Mouse (Mus musculus): ENCODE results near the gene Sestd1.

The Sestd1 gene

GRCm38 (mm10) chr2:77173821-77174220, 106.6 kb downstream of the Sestd1 start:
- no peak for DNase-seq (ENCODE audit: low read depth, low spot score)

- no peak for DNase-seq (ENCODE audit: low read depth, low spot score)
Observed at GRCm38 (mm10) chr2:77173366-77173765, 107.0 kb downstream of the Sestd1 start.

DNA sequence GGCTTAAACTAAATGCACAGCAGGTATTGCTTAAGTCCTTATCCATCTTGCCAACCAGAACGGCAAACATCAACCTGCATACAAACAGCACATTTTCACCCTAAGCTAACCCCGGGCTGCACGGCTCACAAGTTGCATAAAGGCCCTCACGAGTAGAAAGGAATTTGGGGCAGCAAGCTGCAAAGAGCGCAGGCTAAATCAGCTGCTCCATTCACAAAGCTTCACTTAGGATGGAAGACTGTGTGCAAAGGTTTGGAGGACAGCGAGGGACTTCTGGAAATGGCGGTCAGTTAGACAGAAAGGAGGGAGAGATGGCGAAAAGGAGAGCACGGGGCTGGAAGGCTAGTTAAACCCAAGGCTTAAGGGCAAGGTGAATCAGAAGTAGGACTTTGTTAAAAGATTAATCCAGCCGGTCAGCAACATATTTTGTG, 108.1 kb downstream of the Sestd1 start:
- DNase-seq (ENCODE audit: low read depth, low spot score): no peak

- no peak for DNase-seq (ENCODE audit: low read depth, low spot score)
Observed at GRCm38 (mm10) chr2:77171444-77172240, 108.8 kb downstream of the Sestd1 start.

- DNase-seq (ENCODE audit: low read depth, low spot score): no peak
Observed at GRCm38 (mm10) chr2:77170633-77171105, 109.7 kb downstream of the Sestd1 start, which contains the start of gene Ccdc141. Gene Ccdc141, minus strand, starts transcription at chr2:77170636.

GRCm38 (mm10) chr2:77169916-77170632, 110.3 kb downstream of the Sestd1 start:
- DNase-seq (ENCODE audit: low read depth, low spot score): no peak

GRCm38 (mm10) chr2:77169218-77169617, 111.2 kb downstream of the Sestd1 start:
- DNase-seq (ENCODE audit: low read depth, low spot score): no peak

DNA sequence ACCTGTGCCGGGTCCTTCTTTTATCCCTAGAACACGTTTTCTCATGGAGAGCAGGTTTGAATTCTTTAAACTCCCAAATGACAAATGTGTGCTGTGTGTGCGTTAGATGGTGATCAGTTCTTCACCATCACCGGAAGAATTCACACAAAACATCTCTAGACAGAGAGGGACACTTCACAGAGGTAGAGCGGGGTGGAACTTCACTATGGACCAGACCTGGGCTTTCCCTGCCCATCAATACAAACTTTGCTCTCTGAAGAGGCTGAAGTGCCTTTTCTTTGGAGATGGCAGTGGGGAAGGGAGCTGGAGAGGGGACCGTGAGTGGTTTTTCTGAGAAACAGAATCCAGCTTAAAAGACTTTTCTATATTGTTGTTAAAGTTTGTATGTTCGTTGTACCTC, 111.6 kb downstream of the Sestd1 start:
- DNase-seq (ENCODE audit: low read depth, low spot score): no peak

DNA sequence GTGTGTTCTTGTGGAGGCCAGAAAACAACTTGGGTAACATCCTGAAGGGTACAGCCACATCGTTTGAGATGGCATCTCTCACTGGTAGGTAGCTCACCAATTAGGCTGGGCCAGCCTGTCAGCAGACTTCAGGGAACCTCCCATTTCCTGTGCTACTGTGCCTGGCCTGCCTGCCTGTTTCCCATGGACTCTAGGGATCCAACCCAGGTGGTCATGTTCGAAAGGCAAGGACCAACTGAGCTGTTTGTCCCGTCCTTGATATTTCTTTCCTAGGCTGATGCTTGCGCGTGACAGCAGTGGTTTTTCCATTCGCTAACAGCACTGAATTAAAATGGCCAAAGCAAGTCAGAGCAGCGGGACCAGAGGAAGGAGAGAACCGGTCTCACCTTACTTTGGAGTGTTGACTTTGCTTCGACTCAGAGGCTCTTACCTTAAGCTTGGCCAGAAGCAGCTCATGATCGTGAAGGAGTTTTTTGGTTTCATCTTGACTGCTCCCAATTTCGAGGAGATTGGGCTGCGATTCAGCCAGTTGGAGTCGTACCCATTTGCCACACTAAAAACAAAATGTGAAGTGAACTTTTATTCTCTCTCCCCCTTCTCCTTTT, 112.2 kb downstream of the Sestd1 start:
- DNase-seq (ENCODE audit: low read depth, low spot score): no peak

DNA sequence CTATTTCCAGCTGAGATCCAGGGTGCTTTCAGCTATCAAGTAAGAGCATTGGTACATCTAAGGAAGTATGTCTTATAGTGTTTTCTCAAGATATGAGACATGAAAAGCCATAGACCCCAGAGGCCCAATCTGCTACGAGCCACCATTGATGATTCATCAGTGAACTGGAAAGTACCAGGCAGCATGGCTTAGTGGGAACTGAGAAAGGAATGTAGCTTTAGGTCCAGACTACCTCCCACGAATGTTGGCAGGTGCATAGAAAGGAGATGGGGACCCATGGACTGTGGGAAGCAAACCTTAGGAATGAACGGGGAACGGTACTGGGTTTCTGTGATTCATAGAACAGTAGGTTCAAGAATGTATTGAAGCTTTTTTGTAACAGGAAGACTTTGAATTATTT, 114.0 kb downstream of the Sestd1 start:
- DNase-seq (ENCODE audit: low read depth, low spot score): no peak

GRCm38 (mm10) chr2:77164662-77165061, 115.7 kb downstream of the Sestd1 start:
- DNase-seq (ENCODE audit: low read depth, low spot score): no peak

GRCm38 (mm10) chr2:77163381-77163780, 117.0 kb downstream of the Sestd1 start:
- DNase-seq (ENCODE audit: low read depth, low spot score): no peak

GRCm38 (mm10) chr2:77162135-77162534, 118.3 kb downstream of the Sestd1 start:
- no peak for DNase-seq (ENCODE audit: low read depth, low spot score)

DNA sequence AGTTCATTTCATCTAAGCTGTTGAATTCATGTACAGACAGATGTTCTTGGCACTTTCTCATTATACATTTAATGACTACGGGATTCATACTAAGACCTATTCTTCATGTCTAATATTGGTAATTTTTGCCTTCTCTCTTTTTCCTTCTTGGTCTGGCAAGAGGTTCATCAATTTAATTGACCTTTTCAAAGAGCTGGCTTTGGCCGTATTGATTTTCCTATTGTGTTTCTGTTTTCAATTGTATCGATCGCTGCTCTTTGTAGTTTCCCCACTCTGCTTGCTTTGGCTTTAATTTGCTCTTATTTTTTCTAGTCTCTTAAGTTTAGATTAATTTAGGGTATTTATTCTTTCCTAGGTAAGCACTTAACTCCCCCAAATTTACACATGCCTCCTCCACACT, 122.8 kb downstream of the Sestd1 start:
- DNase-seq (ENCODE audit: low read depth, low spot score): no peak

DNA sequence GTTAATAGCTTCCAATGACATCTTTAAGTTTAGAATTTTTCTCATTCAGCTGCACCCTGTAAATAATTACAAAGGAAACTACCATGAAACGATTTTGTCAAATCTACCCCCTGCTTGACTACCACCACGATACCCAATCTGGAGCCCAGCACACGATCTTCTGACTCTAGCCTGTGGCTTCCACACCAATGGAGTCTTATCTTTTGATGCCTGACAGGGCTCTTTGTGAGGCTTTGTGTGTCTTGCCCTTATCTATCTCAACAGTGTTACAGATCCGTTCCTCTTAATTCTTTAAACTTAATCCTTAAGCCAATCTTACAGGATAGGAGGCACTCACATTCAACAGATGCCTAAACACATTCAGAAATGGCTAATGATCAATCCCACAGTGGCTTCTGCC, 126.3 kb downstream of the Sestd1 start:
- DNase-seq (ENCODE audit: low read depth, low spot score): no peak

DNA sequence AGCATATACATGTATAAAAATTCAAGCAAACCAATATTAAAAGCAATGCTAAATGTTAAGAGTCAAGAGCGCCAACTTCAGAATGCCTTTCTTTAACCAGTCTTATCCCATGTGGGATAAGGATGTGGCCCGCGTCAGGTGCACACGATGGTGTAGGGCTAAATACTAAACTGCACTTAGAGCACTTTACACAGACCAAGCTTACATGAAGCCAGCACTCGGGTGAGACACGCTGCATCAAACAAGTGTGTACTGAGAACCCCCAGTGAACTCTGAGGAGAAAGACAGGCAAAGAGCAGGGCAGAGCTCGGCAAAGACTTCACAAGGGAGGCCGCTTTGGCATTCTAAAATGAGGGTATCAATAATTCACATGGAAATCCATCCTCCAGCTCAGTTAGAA, 129.1 kb downstream of the Sestd1 start:
- no peak for DNase-seq (ENCODE audit: low read depth, low spot score)

DNA sequence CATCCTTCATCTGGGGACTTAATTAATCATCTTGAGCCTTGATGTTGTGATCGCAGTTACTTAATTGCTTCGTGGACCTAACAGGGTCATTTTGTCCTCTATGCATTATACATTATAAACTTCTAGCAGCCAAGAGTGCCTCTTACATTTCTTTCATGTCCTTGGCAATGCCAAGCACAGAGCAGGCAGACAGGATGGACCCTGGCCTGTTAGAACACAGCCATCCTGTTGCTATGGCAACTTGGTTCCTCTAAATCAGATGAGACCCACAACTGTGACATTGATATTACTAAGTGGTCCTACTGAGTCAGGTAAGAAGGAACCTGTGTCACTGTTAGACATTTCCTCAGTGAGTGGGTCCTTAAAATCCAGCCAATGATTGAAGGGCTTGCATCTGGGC, 130.8 kb downstream of the Sestd1 start:
- DNase-seq (ENCODE audit: low read depth, low spot score): no peak

DNA sequence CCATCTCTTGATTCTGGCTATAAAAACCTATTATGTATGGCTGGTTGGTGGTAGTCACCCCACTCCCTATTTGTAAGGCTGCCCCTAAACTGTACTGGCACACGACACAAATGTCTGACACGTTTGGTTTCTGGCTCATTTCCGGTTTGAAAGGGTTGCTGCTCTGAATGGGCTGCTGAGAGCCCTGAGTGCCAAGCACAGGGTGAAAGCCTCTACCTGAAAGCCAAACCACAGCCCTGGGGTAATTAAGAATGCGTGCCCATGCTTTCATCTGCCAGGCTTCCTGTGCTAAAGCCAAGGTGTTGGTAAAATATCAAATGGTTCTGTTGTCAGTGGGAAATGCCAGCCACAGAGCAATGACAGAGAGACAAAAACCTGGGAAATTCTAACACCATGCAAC, 132.2 kb downstream of the Sestd1 start:
- DNase-seq (ENCODE audit: low read depth, low spot score): no peak

- DNase-seq (ENCODE audit: low read depth, low spot score): no peak
Observed at GRCm38 (mm10) chr2:77146968-77147367, 133.4 kb downstream of the Sestd1 start.

- no peak for DNase-seq (ENCODE audit: low read depth, low spot score)
Observed at GRCm38 (mm10) chr2:77146291-77146690, 134.1 kb downstream of the Sestd1 start.

DNA sequence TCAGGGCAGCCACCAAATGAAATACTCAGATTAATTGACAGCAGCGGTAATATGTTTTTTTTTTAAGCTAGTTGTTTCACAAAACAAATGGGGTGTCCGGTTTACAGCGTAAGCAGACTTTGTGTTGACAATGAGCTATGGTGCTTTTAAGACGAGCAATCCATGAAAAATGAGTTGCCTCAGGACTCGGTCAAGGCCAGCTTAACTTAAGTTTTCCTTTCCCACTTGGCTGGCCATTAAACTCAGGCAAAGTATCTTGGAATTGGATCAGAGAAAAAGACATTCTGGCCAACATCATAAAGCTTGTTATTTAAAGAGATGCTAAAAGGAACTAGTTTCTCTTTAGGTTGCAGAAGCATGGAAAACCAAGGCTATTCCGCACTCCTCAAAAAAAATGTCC, 136.9 kb downstream of the Sestd1 start:
- no peak for DNase-seq (ENCODE audit: low read depth, low spot score)

DNA sequence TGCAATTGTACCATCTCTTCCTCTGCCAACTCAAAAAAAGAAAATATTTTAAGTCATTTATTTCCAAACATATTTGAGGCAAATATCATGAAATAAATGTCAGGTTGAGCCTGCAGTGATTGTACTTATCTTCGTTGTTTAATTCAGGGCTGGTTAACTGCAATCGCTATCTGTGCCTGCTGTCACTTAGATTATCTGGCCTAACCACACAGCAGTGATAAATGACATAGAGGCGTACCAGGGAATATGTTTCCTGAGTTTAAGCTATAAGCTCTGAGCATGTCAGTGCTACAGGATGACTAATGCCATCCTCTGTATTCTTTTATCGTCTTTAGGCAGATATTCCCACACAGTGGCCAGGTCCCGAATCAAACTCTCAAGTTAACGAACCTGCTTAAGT, 141.5 kb downstream of the Sestd1 start:
- no peak for DNase-seq (ENCODE audit: low read depth, low spot score)
